Mouse (Mus musculus): Measurements from ENCODE around the gene Ccdc155. TPM values are rescaled to one million over a fixed set of nuclear protein-coding genes. Genes with fewer than 3 reads are reported as not detected.
A peak's percentile ranks its signal among the peaks of the same experiment; 100 is the strongest.

Gene Ccdc155
- total and polyA plus RNA-seq, 3 experiments, result 0.12 TPM; not detected in 2

DNA sequence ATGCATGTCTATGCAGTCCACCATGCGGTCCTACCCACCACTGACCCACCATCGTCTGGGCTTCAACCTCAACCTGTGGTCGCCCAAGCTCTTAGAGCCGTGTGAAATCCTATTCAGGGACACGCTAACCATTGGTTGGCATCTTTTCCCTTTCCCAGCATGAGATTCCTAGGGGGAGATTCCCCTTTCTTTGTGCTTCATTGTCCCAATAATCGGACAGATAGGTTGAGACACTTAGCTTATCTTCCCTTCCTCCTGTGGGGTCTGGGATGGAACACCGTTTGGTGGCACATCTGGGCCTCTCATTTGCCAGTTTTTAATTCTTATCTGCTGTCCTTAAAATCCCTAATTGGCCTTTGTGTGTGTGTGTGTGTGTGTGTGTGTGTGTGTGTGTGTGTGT, 35.4 kb upstream of the Ccdc155 start:
- no peak for DNase-seq
- H3K27me3 ChIP-seq (ENCODE audit: control insufficient read depth, insufficient read depth, low read length), result no peaks in the 10 kb centered on the region
- no peaks in the 10 kb centered on the region for H3K4me1 ChIP-seq (ENCODE audit: control insufficient read depth, insufficient read depth, low read length)
- no peak overlapping the region for H3K9ac ChIP-seq (ENCODE audit: low read depth, low read length)
- intact Hi-C loops (cut with DNase I), result no loop called here
- no peaks in the 10 kb centered on the region for H3K79me2 ChIP-seq (replicated peaks; ENCODE audit: control insufficient read depth, insufficient read depth, low read length)
- H3K4me3 ChIP-seq, result no peak overlapping the region
- 91% methylated on average over 7 of the region's 7 CpGs for WGBS
- TF ChIP-seq EP300 (IDR thresholded peaks at IDR 0.05; ENCODE audit: insufficient read depth, low read depth, low read length) (no peak), POLR2A (IDR thresholded peaks at IDR 0.05; ENCODE audit: insufficient read depth, low read depth, low read length) (no peak), CTCF (IDR thresholded peaks at IDR 0.05) (no peak)
- H3K36me3 ChIP-seq (ENCODE audit: control insufficient read depth, insufficient read depth, low read length), result no peaks in the 10 kb centered on the region
- no peak overlapping the region for H3K27ac ChIP-seq

DNA sequence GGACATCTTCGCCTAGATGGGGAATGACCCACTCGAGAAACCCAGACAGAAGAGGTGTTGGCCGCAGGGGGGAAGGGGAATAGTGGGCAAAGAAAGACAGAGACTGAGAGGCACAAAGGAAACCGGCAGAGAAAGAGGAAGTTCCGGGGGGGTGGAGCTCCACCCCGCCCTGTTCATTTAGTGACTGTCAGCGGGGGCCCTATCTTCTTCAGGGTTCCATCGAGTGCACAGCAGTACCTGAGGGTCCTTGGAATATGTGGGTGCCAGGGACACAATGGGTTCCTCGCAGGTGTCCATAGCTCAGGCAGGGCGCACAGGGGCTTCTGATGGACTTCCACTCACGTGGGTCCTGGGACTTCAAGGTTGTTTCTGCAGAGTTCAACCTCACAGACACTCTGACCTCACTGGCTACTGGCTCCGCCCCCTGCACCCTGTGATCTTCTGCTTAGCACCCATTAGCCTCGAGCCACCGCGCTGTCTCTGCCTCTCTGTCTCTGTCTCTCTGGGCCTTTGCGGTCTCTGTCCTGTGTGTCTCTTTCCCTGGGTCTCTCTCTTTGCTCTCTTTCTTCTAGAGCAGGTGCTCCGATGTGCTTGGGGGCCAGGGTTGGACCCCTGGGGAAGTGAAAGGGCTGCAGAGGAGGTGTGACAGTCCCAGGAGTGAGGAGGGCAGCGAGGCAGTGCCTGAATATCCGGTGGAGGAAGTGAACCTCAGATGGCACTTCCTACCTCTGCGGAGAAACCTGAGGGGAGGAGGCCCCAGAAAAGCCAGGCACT, 34.2 kb upstream of the Ccdc155 start, which contains the start of gene Cd37:
Gene Cd37, minus strand, starts transcription at position 393 of the 774 bp plus-strand sequence.
- peaks cover 5% of the 10 kb centered on the region for H3K4me1 ChIP-seq (ENCODE audit: control insufficient read depth, insufficient read depth, low read length)
- WGBS, result 44% methylated on average over 20 of the region's 20 CpGs
- no peaks in the 10 kb centered on the region for H3K36me3 ChIP-seq (ENCODE audit: control insufficient read depth, insufficient read depth, low read length)
- no peaks in the 10 kb centered on the region for H3K27me3 ChIP-seq (ENCODE audit: control insufficient read depth, insufficient read depth, low read length)
- H3K27ac ChIP-seq, result peak within 1 kb of the TSS; percentile 15; the same call in 1 of the 2 replicates
- TF ChIP-seq EP300 (IDR thresholded peaks at IDR 0.05; ENCODE audit: insufficient read depth, low read depth, low read length) (no peak), CTCF (IDR thresholded peaks at IDR 0.05) (no peak), POLR2A (IDR thresholded peaks at IDR 0.05; ENCODE audit: insufficient read depth, low read depth, low read length) (no peak)
- no peak within 1 kb of the TSS for H3K9ac ChIP-seq (ENCODE audit: low read depth, low read length)
- DNase-seq, result peak; percentile 44 to 72
- H3K4me3 ChIP-seq, result no peak within 1 kb of the TSS
- intact Hi-C loops (cut with DNase I), result no loop called here
- no peaks in the 10 kb centered on the region for H3K79me2 ChIP-seq (replicated peaks; ENCODE audit: control insufficient read depth, insufficient read depth, low read length)

DNA sequence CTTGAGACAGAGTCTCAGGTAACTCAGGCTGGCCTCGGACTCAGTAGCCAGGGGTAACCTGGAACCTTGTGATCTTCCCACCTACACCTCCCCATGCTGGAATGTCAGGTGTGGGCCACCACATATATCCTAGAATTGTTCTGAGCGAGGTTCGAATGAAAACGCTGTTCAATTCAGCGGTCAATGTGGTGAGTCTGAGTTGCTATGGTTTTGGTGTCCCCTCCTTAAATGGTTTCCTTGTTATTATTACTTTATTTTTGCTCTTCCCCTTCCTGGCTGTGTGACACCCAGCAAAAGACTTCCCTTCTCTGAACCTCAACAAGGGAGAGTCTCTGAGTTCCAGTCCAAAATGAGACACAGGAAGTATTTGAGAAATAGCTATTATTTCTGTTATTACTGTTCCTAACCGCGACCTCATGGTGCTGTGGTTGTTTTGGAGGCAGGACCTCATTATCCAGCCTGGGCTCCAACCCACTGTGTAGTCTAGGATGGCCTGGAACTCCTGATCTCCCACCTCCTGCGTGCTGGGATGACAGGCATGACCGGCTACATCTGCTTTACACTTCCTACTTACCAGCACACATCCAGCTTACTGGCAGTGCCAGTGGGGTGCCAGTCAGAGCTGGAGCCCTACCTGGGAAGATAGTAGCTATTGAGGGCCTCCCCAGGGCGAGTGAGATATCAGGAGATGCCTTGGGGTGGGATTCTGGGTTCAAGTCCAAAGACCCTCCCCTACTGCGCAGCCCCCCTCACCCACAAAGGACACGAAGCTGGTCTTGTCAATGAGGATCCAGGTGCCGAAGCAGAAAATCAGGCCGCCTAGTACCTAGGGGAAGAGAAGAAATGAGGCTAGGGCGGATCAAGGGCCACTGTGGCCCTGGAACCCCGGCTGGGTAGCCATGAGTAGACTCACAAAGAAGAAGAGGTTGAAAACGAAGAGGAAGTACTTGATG, 33.3 kb upstream of the Ccdc155 start:
- Histone ChIP-seq H3K27me3 (ENCODE audit: control insufficient read depth, insufficient read depth, low read length) (no peaks in the 10 kb centered on the region), H3K4me3 (no peak overlapping the region), H3K27ac (peak overlapping the region; percentile 15; the same call in 1 of the 2 replicates), H3K4me1 (ENCODE audit: control insufficient read depth, insufficient read depth, low read length) (peaks cover 6% of the 10 kb centered on the region), H3K9ac (ENCODE audit: low read depth, low read length) (no peak overlapping the region), H3K79me2 (replicated peaks; ENCODE audit: control insufficient read depth, insufficient read depth, low read length) (no peaks in the 10 kb centered on the region), H3K36me3 (ENCODE audit: control insufficient read depth, insufficient read depth, low read length) (no peaks in the 10 kb centered on the region)
- intact Hi-C loops (cut with DNase I), result no loop called here
- TF ChIP-seq CTCF (IDR thresholded peaks at IDR 0.05) (no peak), POLR2A (IDR thresholded peaks at IDR 0.05; ENCODE audit: insufficient read depth, low read depth, low read length) (no peak), EP300 (IDR thresholded peaks at IDR 0.05; ENCODE audit: insufficient read depth, low read depth, low read length) (no peak)
- 72% methylated on average over 17 of the region's 17 CpGs for WGBS
- DNase-seq, result no peak

- H3K27ac ChIP-seq, result peak overlapping the region; percentile 43; the same call in 1 of the 2 replicates
- intact Hi-C loops (cut with DNase I), result no loop called here
Observed at GRCm38 (mm10) chr7:45235656-45236180, 31.0 kb upstream of the Ccdc155 start.

GRCm38 (mm10) chr7:45234922-45235571, 30.4 kb upstream of the Ccdc155 start:
- no peaks in the 10 kb centered on the region for H3K27me3 ChIP-seq (ENCODE audit: control insufficient read depth, insufficient read depth, low read length)
- H3K4me1 ChIP-seq (ENCODE audit: control insufficient read depth, insufficient read depth, low read length), result peaks cover 6% of the 10 kb centered on the region
- H3K79me2 ChIP-seq (replicated peaks; ENCODE audit: control insufficient read depth, insufficient read depth, low read length), result no peaks in the 10 kb centered on the region
- H3K27ac ChIP-seq, result peak overlapping the region; percentile 43; the same call in 1 of the 2 replicates
- 0 out of 2 replicates have a peak overlapping the region, but pooled peaks have one; percentile 6 for H3K9ac ChIP-seq (ENCODE audit: low read depth, low read length)
- peak; percentile 56 to 60 for DNase-seq
- 19% methylated on average over 21 of the region's 21 CpGs for WGBS
- TF ChIP-seq EP300 (IDR thresholded peaks at IDR 0.05; ENCODE audit: insufficient read depth, low read depth, low read length) (no peak), POLR2A (IDR thresholded peaks at IDR 0.05; ENCODE audit: insufficient read depth, low read depth, low read length) (peak; percentile 56), CTCF (IDR thresholded peaks at IDR 0.05) (no peak)
- intact Hi-C loops (cut with DNase I), result no loop called here
- peak overlapping the region; percentile 33; the same call in 1 of the 2 replicates for H3K4me3 ChIP-seq
- H3K36me3 ChIP-seq (ENCODE audit: control insufficient read depth, insufficient read depth, low read length), result no peaks in the 10 kb centered on the region

More at GRCm38 (mm10) chr7:45235656-45236180, 31.0 kb upstream of the Ccdc155 start:
- Histone ChIP-seq H3K9ac (ENCODE audit: low read depth, low read length) (peak overlapping the region; percentile 6; the same call in 1 of the 2 replicates), H3K27me3 (ENCODE audit: control insufficient read depth, insufficient read depth, low read length) (no peaks in the 10 kb centered on the region), H3K79me2 (replicated peaks; ENCODE audit: control insufficient read depth, insufficient read depth, low read length) (no peaks in the 10 kb centered on the region), H3K4me1 (ENCODE audit: control insufficient read depth, insufficient read depth, low read length) (peaks cover 6% of the 10 kb centered on the region), H3K36me3 (ENCODE audit: control insufficient read depth, insufficient read depth, low read length) (no peaks in the 10 kb centered on the region), H3K4me3 (no peak overlapping the region)
- peak; percentile 24 to 34 for DNase-seq
- WGBS, result 65% methylated on average over 17 of the region's 17 CpGs
- TF ChIP-seq EP300 (IDR thresholded peaks at IDR 0.05; ENCODE audit: insufficient read depth, low read depth, low read length), result no peak
- TF ChIP-seq CTCF (IDR thresholded peaks at IDR 0.05), result no peak
- no peak for TF ChIP-seq POLR2A (IDR thresholded peaks at IDR 0.05; ENCODE audit: insufficient read depth, low read depth, low read length)

Measured in heart, adult 2 months (tissue).